Mouse (Mus musculus) CH12.LX (cell line): ENCODE results near the gene Ugdh. TPM values are rescaled to one million over a fixed set of nuclear protein-coding genes. Genes with fewer than 3 reads are reported as not detected.
A peak's percentile ranks its signal among the peaks of the same experiment; 100 is the strongest.
"Not testable (repeated sequence)": the region's sequence is repeated elsewhere in the genome, so short reads cannot be mapped to it uniquely, and the experiment has no call there.

Experiments used
- DNase-seq: peaks from one replicate; pipeline ENCODE4 v3.0.0-alpha.2; 2013; ENCODE audit errors: extremely low read depth
- H3K27ac ChIP-seq: 2 replicates; pipeline ENCODE4 v1.5.1; 2012; ENCODE audit warnings: low read depth, mild to moderate bottlenecking, control low read depth, moderate library complexity; ENCODE audit not compliant: insufficient read depth
- H3K27me3 ChIP-seq: replicated peaks from 2 replicates; pipeline ENCODE3; 2012; ENCODE audit warnings: inconsistent platforms
- H3K36me3 ChIP-seq, 2 experiments: replicated peaks in 1 of 2; 2 replicates each; pipeline versions ENCODE3 to v1.6.1; 2012; ENCODE audit warnings: inconsistent platforms in 1 of 2, low read length in 1 of 2, mild to moderate bottlenecking in 1 of 2, mixed read lengths in 1 of 2, moderate library complexity in 1 of 2; ENCODE audit not compliant: control insufficient read depth in 1 of 2, insufficient read depth in 1 of 2
- H3K4me1 ChIP-seq, 2 experiments: 2 replicates each; pipeline ENCODE4 v1.6.1; 2012; ENCODE audit warnings: inconsistent platforms in 1 of 2, moderate library complexity in 1 of 2; ENCODE audit not compliant: insufficient read depth in 2 of 2, control insufficient read depth in 1 of 2
- H3K4me2 ChIP-seq: 2 replicates; pipeline ENCODE4 v1.6.1; 2012; ENCODE audit warnings: low read depth, mild to moderate bottlenecking, control low read depth; ENCODE audit not compliant: poor library complexity, insufficient read depth, severe bottlenecking
- H3K4me3 ChIP-seq, 3 experiments: fragments of 150-350 bp in 1 of 3; sonication (generic) in 1 of 3; replicated peaks in 1 of 3; 2 replicates each; pipeline versions ENCODE3 to v1.5.1; 2011 to 2012; ENCODE audit warnings: low read depth in 2 of 3, low read length in 2 of 3, mild to moderate bottlenecking in 2 of 3, moderate library complexity in 2 of 3, control low read depth in 1 of 3, improper control_type of control experiment in 1 of 3, inconsistent platforms in 1 of 3, mixed read lengths in 1 of 3; ENCODE audit not compliant: poor library complexity in 1 of 3
- H3K79me2 ChIP-seq: replicated peaks from 2 replicates; pipeline ENCODE4 v1.6.1; 2012; ENCODE audit warnings: mild to moderate bottlenecking, moderate library complexity; ENCODE audit not compliant: control insufficient read depth, poor library complexity, insufficient read depth, severe bottlenecking; ENCODE audit errors: extremely low read depth
- H3K9ac ChIP-seq: 2 replicates; pipeline ENCODE4 v1.6.1; 2012; ENCODE audit warnings: low read depth, mild to moderate bottlenecking, control low read depth, moderate library complexity; ENCODE audit not compliant: insufficient read depth
- H3K9me3 ChIP-seq: replicated peaks from 2 replicates; pipeline ENCODE3; 2012; ENCODE audit warnings: low read length, inconsistent platforms, mixed read lengths
- BHLHE40 ChIP-seq: IDR thresholded peaks from 2 replicates; pipeline ENCODE4 v1.6.1; 2011; ENCODE audit warnings: mild to moderate bottlenecking, low read depth, low read length, improper control_type of control experiment
- CHD1 ChIP-seq: IDR thresholded peaks from 2 replicates; pipeline ENCODE4 v1.6.1; 2012; ENCODE audit warnings: low read depth, low read length, improper control_type of control experiment, inconsistent platforms
- CTCF ChIP-seq, 2 experiments: IDR thresholded peaks in 1 of 2; conservative IDR thresholded peaks in 1 of 2; 2 replicates each; pipeline ENCODE4 v1.5.1; 2011 to 2012; ENCODE audit warnings: low read depth in 2 of 2, low read length in 2 of 2, improper control_type of control experiment in 1 of 2, inconsistent platforms in 1 of 2, mild to moderate bottlenecking in 1 of 2, moderate library complexity in 1 of 2
- EP300 ChIP-seq: IDR thresholded peaks from 2 replicates; pipeline ENCODE4 v1.6.1; 2011; ENCODE audit warnings: low read length, improper control_type of control experiment
- ETS1 ChIP-seq: conservative IDR thresholded peaks from 2 replicates; pipeline ENCODE4 v1.6.1; 2012; ENCODE audit warnings: low read depth, mild to moderate bottlenecking, inconsistent platforms, low read length, improper control_type of control experiment, moderate library complexity
- HCFC1 ChIP-seq: IDR thresholded peaks from 2 replicates; pipeline ENCODE4 v1.6.1; 2012; ENCODE audit warnings: low read depth, mild to moderate bottlenecking, inconsistent platforms, low read length, improper control_type of control experiment
- IRF4 ChIP-seq: IDR thresholded peaks from 2 replicates; pipeline ENCODE4 v1.6.1; 2014; ENCODE audit warnings: low read depth, mild to moderate bottlenecking, inconsistent platforms, low read length, improper control_type of control experiment
- JUN ChIP-seq: IDR thresholded peaks from 2 replicates; pipeline ENCODE4 v1.6.1; 2011; ENCODE audit warnings: low read depth, mild to moderate bottlenecking, low read length, improper control_type of control experiment, moderate library complexity; ENCODE audit not compliant: insufficient read depth
- JUND ChIP-seq: conservative IDR thresholded peaks from 2 replicates; pipeline ENCODE4 v1.6.1; 2011; ENCODE audit warnings: low read depth, low read length, improper control_type of control experiment
- KAT2A ChIP-seq: IDR thresholded peaks from 2 replicates; pipeline ENCODE4 v1.6.1; 2012; ENCODE audit warnings: low read length, improper control_type of control experiment, inconsistent platforms; ENCODE audit not compliant: insufficient replicate concordance
- MAFK ChIP-seq: IDR thresholded peaks from 2 replicates; pipeline ENCODE4 v1.6.1; 2011; ENCODE audit warnings: low read length, improper control_type of control experiment; ENCODE audit not compliant: insufficient replicate concordance
- MAX ChIP-seq: IDR thresholded peaks from 2 replicates; pipeline ENCODE4 v1.6.1; 2011; ENCODE audit warnings: low read length, improper control_type of control experiment
- MAZ ChIP-seq: IDR thresholded peaks from 2 replicates; pipeline ENCODE4 v1.6.1; 2012; ENCODE audit warnings: low read depth, mild to moderate bottlenecking, inconsistent platforms, low read length, improper control_type of control experiment, moderate library complexity
- MEF2A ChIP-seq: IDR thresholded peaks from 2 replicates; pipeline ENCODE4 v1.6.1; 2014; ENCODE audit warnings: low read depth, mild to moderate bottlenecking, inconsistent platforms, low read length, improper control_type of control experiment, borderline replicate concordance
- NELFE ChIP-seq: IDR thresholded peaks from 2 replicates; pipeline ENCODE4 v1.6.1; 2011; ENCODE audit warnings: low read depth, low read length, improper control_type of control experiment
- NRF1 ChIP-seq: IDR thresholded peaks from 2 replicates; pipeline ENCODE4 v1.6.1; 2014; ENCODE audit warnings: low read depth, mild to moderate bottlenecking, inconsistent platforms, low read length, improper control_type of control experiment, moderate library complexity
- PAX5 ChIP-seq: IDR thresholded peaks from 2 replicates; pipeline ENCODE4 v1.6.1; 2012; ENCODE audit warnings: low read length, inconsistent platforms, mixed read lengths
- RAD21 ChIP-seq: IDR thresholded peaks from 2 replicates; pipeline ENCODE4 v1.6.1; 2011; ENCODE audit warnings: low read depth, mild to moderate bottlenecking, low read length, improper control_type of control experiment, moderate library complexity
- SMC3 ChIP-seq: IDR thresholded peaks from 2 replicates; pipeline ENCODE4 v1.6.1; 2011; ENCODE audit warnings: low read depth, low read length, improper control_type of control experiment
- TBP ChIP-seq: conservative IDR thresholded peaks from 2 replicates; pipeline ENCODE4 v1.6.1; 2011; ENCODE audit warnings: low read depth, low read length, improper control_type of control experiment
- TCF12 ChIP-seq: IDR thresholded peaks from 2 replicates; pipeline ENCODE4 v1.6.1; 2014; ENCODE audit warnings: low read depth, mild to moderate bottlenecking, inconsistent platforms, low read length, improper control_type of control experiment
- USF1 ChIP-seq: IDR thresholded peaks from 2 replicates; pipeline ENCODE4 v1.6.1; 2014; ENCODE audit warnings: low read depth, mild to moderate bottlenecking, inconsistent platforms, low read length, improper control_type of control experiment
- USF2 ChIP-seq: conservative IDR thresholded peaks from 2 replicates; pipeline ENCODE4 v1.6.1; 2011; ENCODE audit warnings: low read depth, low read length, improper control_type of control experiment
- ZC3H11A ChIP-seq: IDR thresholded peaks from 2 replicates; pipeline ENCODE4 v1.6.1; 2012; ENCODE audit warnings: low read depth, mild to moderate bottlenecking, inconsistent platforms, low read length, improper control_type of control experiment
- ZNF384 ChIP-seq: IDR thresholded peaks from 2 replicates; pipeline ENCODE4 v1.6.1; 2012; ENCODE audit warnings: low read depth, low read length, improper control_type of control experiment, inconsistent platforms
- dilution Hi-C: fragments of 300-500 bp; cut with MboI; formaldehyde crosslinking; loops from 2 replicates; pipeline ENCODE4 v1.14.3; 2020; ENCODE audit warnings: low sequenced_read_pairs; ENCODE audit not compliant: extremely low pct_unique_long_range_greater_than_20kb, extremely low pct_ligation_motif_present
- in situ Hi-C: fragments of 300-500 bp; cut with MboI; formaldehyde crosslinking; loops from 3 replicates; pipeline ENCODE4 v1.14.3; 2019; ENCODE audit warnings: low sequenced_read_pairs, low pct_ligation_motif_present, low pct_unique_long_range_greater_than_20kb, mixed read lengths
- polyA plus RNA-seq: library from polyadenylated mRNA; unstranded; fragments of >175 nt; gene quantifications from 2 replicates; pipeline ENCODE4 v1.2.1, GENCODE M21; 2012; ENCODE audit warnings: low read depth; ENCODE audit not compliant: insufficient read length
- total RNA-seq, 2 experiments: library from RNA; depleted of rRNA; stranded (reverse); fragments of 300-350 nt in 1 of 2; fragments of >200 nt in 1 of 2; gene quantifications; 2 replicates each; pipeline ENCODE4 v1.2.3; 2012 to 2014

Ugdh gene
- total and polyA plus RNA-seq, 3 experiments = 8.9 to 45.7 (median 38.0) TPM

DNA sequence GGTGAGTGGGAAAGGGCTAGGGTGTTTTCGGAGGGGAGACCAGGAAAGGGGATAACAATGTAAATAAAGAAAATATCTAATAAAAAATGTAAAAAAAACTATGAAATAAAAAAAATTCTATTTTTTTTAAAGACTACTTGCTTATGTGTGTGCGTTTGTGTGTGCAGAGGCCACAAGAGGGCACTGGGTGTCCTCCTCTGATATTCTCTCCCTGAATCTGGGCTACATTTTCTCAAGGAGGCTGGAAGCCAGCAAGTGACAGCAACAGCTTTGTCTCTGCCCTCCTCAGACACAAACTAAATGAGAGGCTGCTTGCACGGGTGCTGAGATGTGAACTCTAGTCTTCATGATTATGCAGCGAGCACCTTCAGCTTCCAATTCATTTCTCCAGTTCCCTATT lies 42.5 kb upstream of the Ugdh start:
- peak; percentile 47 for DNase-seq
- peaks cover 11 to 58% of the 10 kb centered on the region in 2 experiments for H3K4me1 ChIP-seq
- no peaks in the 10 kb centered on the region for H3K27me3 ChIP-seq
- H3K9me3 ChIP-seq = no peaks in the 10 kb centered on the region
- no peaks in the 10 kb centered on the region for H3K79me2 ChIP-seq
- no peak overlapping the region for H3K27ac ChIP-seq
- TF ChIP-seq ZNF384 (peak; percentile 83), IRF4 (no peak), EP300 (no peak), ZC3H11A (no peak), USF2 (no peak), MAX (no peak), JUN (no peak), MAZ (no peak), JUND (no peak), CHD1 (no peak), BHLHE40 (no peak), HCFC1 (no peak), TBP (no peak), TCF12 (no peak), MAFK (no peak), SMC3 (peak; percentile 77), PAX5 (no peak), NRF1 (no peak), KAT2A (no peak), RAD21 (peak; percentile 75), MEF2A (no peak), ETS1 (no peak), USF1 (no peak), NELFE (no peak), CTCF (conservative IDR thresholded peaks at IDR 0.05 in 1 of 2, IDR thresholded peaks at IDR 0.05 in 1 of 2; ENCODE audit: low read depth in 2 of 2, low read length in 2 of 2) (peak in 1 of 2 experiments; percentile 75; a peak in 2 of 4 replicates)
- H3K36me3 ChIP-seq = peaks cover 0 to 3% of the 10 kb centered on the region in 2 experiments
- H3K9ac ChIP-seq = no peak overlapping the region
- H3K4me2 ChIP-seq = no peak overlapping the region
- dilution Hi-C loops (no loop called here), in situ Hi-C loops (no loop called here)
- no peak overlapping the region for H3K4me3 ChIP-seq

GRCm38 (mm10) chr5:65476739-65477138 lies 41.0 kb upstream of the Ugdh start:
- H3K27ac ChIP-seq, H3K4me3 ChIP-seq, H3K79me2 ChIP-seq, H3K36me3 ChIP-seq, H3K4me2 ChIP-seq, H3K9me3 ChIP-seq, dilution Hi-C loops, DNase-seq, H3K27me3 ChIP-seq, H3K9ac ChIP-seq, in situ Hi-C loops: not testable (repeated sequence)
- H3K4me1 ChIP-seq = peaks cover 11 to 48% of the 10 kb centered on the region in 2 experiments
